Mouse (Mus musculus): Measurements from ENCODE around the gene Ganc. TPM values are rescaled to one million over a fixed set of nuclear protein-coding genes. Genes with fewer than 3 reads are reported as not detected.

The Ganc gene
- total RNA-seq, 2 experiments from 2014 or later: 12.6 to 14.8 TPM

- no peak for TF ChIP-seq CTCF (conservative IDR thresholded peaks at IDR 0.05)
- DNase-seq (ENCODE audit: low spot score in 2 of 2): no peak
- Histone ChIP-seq H3K4me3 (no peak overlapping the region), H3K27ac (no peak overlapping the region)
Observed at GRCm38 (mm10) chr2:120463328-120463727, 59.6 kb downstream of the Ganc start.

- TF ChIP-seq CTCF (conservative IDR thresholded peaks at IDR 0.05): no peak
- Histone ChIP-seq H3K4me3 (no peak overlapping the region), H3K27ac (no peak overlapping the region; the same call in 1 of the 2 replicates)
- DNase-seq (ENCODE audit: low spot score in 2 of 2): no peak
Observed at GRCm38 (mm10) chr2:120464091-120464490, 60.4 kb downstream of the Ganc start.

- Histone ChIP-seq H3K27ac (no peak overlapping the region), H3K4me3 (no peak overlapping the region)
- DNase-seq (ENCODE audit: low spot score in 2 of 2): no peak
- TF ChIP-seq CTCF (conservative IDR thresholded peaks at IDR 0.05): no peak
Observed at GRCm38 (mm10) chr2:120464732-120465396, 61.2 kb downstream of the Ganc start.

- H3K4me3 ChIP-seq: no peak overlapping the region
- no peak for TF ChIP-seq CTCF (conservative IDR thresholded peaks at IDR 0.05)
Observed at GRCm38 (mm10) chr2:120465397-120465785, 61.7 kb downstream of the Ganc start.

GRCm38 (mm10) chr2:120468011-120468410 lies 64.3 kb downstream of the Ganc start:
- Histone ChIP-seq H3K4me3 (no peak overlapping the region), H3K27ac (no peak overlapping the region)
- no peak for DNase-seq (ENCODE audit: low spot score in 2 of 2)
- no peak for TF ChIP-seq CTCF (conservative IDR thresholded peaks at IDR 0.05)

More at GRCm38 (mm10) chr2:120465397-120465785, 61.7 kb downstream of the Ganc start:
- no peak overlapping the region for H3K27ac ChIP-seq
- DNase-seq (ENCODE audit: low spot score in 2 of 2): no peak

- no peak for DNase-seq (ENCODE audit: low spot score in 2 of 2)
- Histone ChIP-seq H3K4me3 (no peak overlapping the region), H3K27ac (no peak overlapping the region)
- no peak for TF ChIP-seq CTCF (conservative IDR thresholded peaks at IDR 0.05)
Observed at GRCm38 (mm10) chr2:120469220-120469619, 65.5 kb downstream of the Ganc start.

GRCm38 (mm10) chr2:120469715-120470114 lies 66.0 kb downstream of the Ganc start:
- H3K27ac ChIP-seq: no peak overlapping the region
- DNase-seq (ENCODE audit: low spot score in 2 of 2): no peak
- no peak for TF ChIP-seq CTCF (conservative IDR thresholded peaks at IDR 0.05)
- H3K4me3 ChIP-seq: no peak overlapping the region

- TF ChIP-seq CTCF (conservative IDR thresholded peaks at IDR 0.05): no peak
- H3K4me3 ChIP-seq: no peak overlapping the region
- H3K27ac ChIP-seq: no peak overlapping the region
- DNase-seq (ENCODE audit: low spot score in 2 of 2): no peak
Observed at GRCm38 (mm10) chr2:120470856-120471255, 67.2 kb downstream of the Ganc start.

GRCm38 (mm10) chr2:120476277-120477087 lies 72.8 kb downstream of the Ganc start:
- TF ChIP-seq CTCF (conservative IDR thresholded peaks at IDR 0.05): no peak
- no peak for DNase-seq (ENCODE audit: low spot score in 2 of 2)
- Histone ChIP-seq H3K4me3 (no peak overlapping the region), H3K27ac (no peak overlapping the region)

- H3K4me3 ChIP-seq: no peak overlapping the region
- no peak overlapping the region for H3K27ac ChIP-seq
- TF ChIP-seq CTCF (conservative IDR thresholded peaks at IDR 0.05): peak; percentile 83
- peak; percentile 33 to 70 for DNase-seq (ENCODE audit: low spot score in 2 of 2)
Observed at GRCm38 (mm10) chr2:120478600-120478999, 74.9 kb downstream of the Ganc start.

GRCm38 (mm10) chr2:120481921-120482320 lies 78.2 kb downstream of the Ganc start:
- Histone ChIP-seq H3K27ac (no peak overlapping the region), H3K4me3 (no peak overlapping the region)
- DNase-seq (ENCODE audit: low spot score in 2 of 2): no peak
- no peak for TF ChIP-seq CTCF (conservative IDR thresholded peaks at IDR 0.05)

GRCm38 (mm10) chr2:120482506-120483389 lies 79.1 kb downstream of the Ganc start:
- no peak overlapping the region for H3K4me3 ChIP-seq
- no peak overlapping the region for H3K27ac ChIP-seq
- TF ChIP-seq CTCF (conservative IDR thresholded peaks at IDR 0.05): no peak
- DNase-seq (ENCODE audit: low spot score in 2 of 2): no peak

GRCm38 (mm10) chr2:120484241-120484640 lies 80.5 kb downstream of the Ganc start:
- DNase-seq (ENCODE audit: low spot score in 2 of 2): no peak
- no peak overlapping the region for H3K4me3 ChIP-seq
- TF ChIP-seq CTCF (conservative IDR thresholded peaks at IDR 0.05): no peak
- no peak overlapping the region for H3K27ac ChIP-seq

Measured in layer of hippocampus, adult 2 months (tissue).